Mouse (Mus musculus): ENCODE results near the gene Map6. TPM values are rescaled to one million over a fixed set of nuclear protein-coding genes. Genes with fewer than 3 reads are reported as not detected.
A peak's percentile ranks its signal among the peaks of the same experiment; 100 is the strongest.

The Map6 gene
- polyA plus RNA-seq (2015; fragmentation: Nextera tagmentation; extraction: Ambion mirVana): 1.7 and 2.1 TPM in 2 replicates

GRCm38 (mm10) chr7:99267251-99267896 lies at the start of gene Map6:
TSS of gene Map6 (plus strand) at chr7:99267447.
- no peak for ATAC-seq (ENCODE audit: low FRiP score, low TSS enrichment)
- Histone ChIP-seq H3K27me3 (ENCODE audit: insufficient read depth, low read length) (peaks cover 72% of the 10 kb centered on the region), H3K4me2 (replicated peaks; ENCODE audit: low read depth, low read length) (peak within 1 kb of the TSS; percentile 81), H3K36me3 (ENCODE audit: insufficient read depth, low read length) (no peaks in the 10 kb centered on the region), H3K9ac (replicated peaks; ENCODE audit: low read length) (peak within 1 kb of the TSS; percentile 32; the same call in 1 of the 2 replicates), H3K4me1 (ENCODE audit: insufficient read depth, low read length) (peaks cover 23% of the 10 kb centered on the region), H3K27ac (ENCODE audit: low read length) (no peak within 1 kb of the TSS), H3K4me3 (ENCODE audit: low read length) (peak within 1 kb of the TSS; percentile 53), H3K9me3 (ENCODE audit: low read length) (no peaks in the 10 kb centered on the region)
- 1% methylated on average over 34 of the region's 34 CpGs for WGBS

GRCm38 (mm10) chr7:99224225-99224624 lies 43.0 kb upstream of the Map6 start:
- H3K9ac ChIP-seq (replicated peaks; ENCODE audit: low read length): no peak overlapping the region
- no peaks in the 10 kb centered on the region for H3K4me1 ChIP-seq (ENCODE audit: insufficient read depth, low read length)
- H3K27ac ChIP-seq (ENCODE audit: low read length): peak overlapping the region; percentile 1; the same call in 1 of the 2 replicates
- WGBS: 69% methylated on average over 7 of the region's 7 CpGs
- no peak overlapping the region for H3K4me2 ChIP-seq (replicated peaks; ENCODE audit: low read depth, low read length)
- H3K9me3 ChIP-seq (ENCODE audit: low read length): no peaks in the 10 kb centered on the region
- H3K36me3 ChIP-seq (ENCODE audit: insufficient read depth, low read length): no peaks in the 10 kb centered on the region
- H3K4me3 ChIP-seq (ENCODE audit: low read length): no peak overlapping the region
- no peaks in the 10 kb centered on the region for H3K27me3 ChIP-seq (ENCODE audit: insufficient read depth, low read length)
- no peak for ATAC-seq (ENCODE audit: low FRiP score, low TSS enrichment)

DNA sequence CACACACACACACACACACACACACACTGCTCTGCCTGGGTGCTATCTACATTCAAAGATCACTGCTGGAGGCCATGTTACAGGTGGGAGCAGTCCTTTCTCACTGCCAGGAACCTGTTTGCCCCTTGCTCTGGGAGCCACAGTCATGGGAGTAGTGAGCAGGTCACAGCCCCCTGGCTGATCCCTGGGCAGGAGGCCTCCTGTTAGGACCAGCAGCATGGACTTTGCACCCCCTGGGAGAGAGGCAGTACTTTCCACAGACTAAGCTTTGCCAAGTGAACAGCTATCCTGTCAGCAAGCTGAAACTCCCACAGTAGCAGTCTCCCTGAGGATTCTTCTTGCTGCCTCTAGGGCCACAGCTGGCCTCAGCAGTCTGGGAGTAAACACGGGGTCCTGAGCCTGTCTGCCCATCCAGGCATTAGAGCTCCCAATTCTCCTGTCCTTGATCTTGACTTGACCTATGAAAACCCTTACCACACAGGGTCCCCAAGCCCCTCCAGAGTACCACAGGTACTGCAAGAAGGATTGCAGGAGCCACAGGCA lies 42.5 kb upstream of the Map6 start:
- no peak overlapping the region for H3K4me2 ChIP-seq (replicated peaks; ENCODE audit: low read depth, low read length)
- H3K27ac ChIP-seq (ENCODE audit: low read length): peak overlapping the region; percentile 51
- no peak overlapping the region for H3K4me3 ChIP-seq (ENCODE audit: low read length)
- H3K9me3 ChIP-seq (ENCODE audit: low read length): no peaks in the 10 kb centered on the region
- peak; percentile 87 for ATAC-seq (ENCODE audit: low FRiP score, low TSS enrichment)
- H3K9ac ChIP-seq (replicated peaks; ENCODE audit: low read length): no peak overlapping the region
- H3K36me3 ChIP-seq (ENCODE audit: insufficient read depth, low read length): no peaks in the 10 kb centered on the region
- no peaks in the 10 kb centered on the region for H3K27me3 ChIP-seq (ENCODE audit: insufficient read depth, low read length)
- 40% methylated on average over 1 of the region's 1 CpGs for WGBS
- no peaks in the 10 kb centered on the region for H3K4me1 ChIP-seq (ENCODE audit: insufficient read depth, low read length)

GRCm38 (mm10) chr7:99225421-99225820 lies 41.8 kb upstream of the Map6 start:
- Histone ChIP-seq H3K27ac (ENCODE audit: low read length) (no peak overlapping the region), H3K4me2 (replicated peaks; ENCODE audit: low read depth, low read length) (no peak overlapping the region), H3K9me3 (ENCODE audit: low read length) (no peaks in the 10 kb centered on the region), H3K9ac (replicated peaks; ENCODE audit: low read length) (no peak overlapping the region), H3K27me3 (ENCODE audit: insufficient read depth, low read length) (no peaks in the 10 kb centered on the region), H3K36me3 (ENCODE audit: insufficient read depth, low read length) (no peaks in the 10 kb centered on the region), H3K4me3 (ENCODE audit: low read length) (no peak overlapping the region), H3K4me1 (ENCODE audit: insufficient read depth, low read length) (no peaks in the 10 kb centered on the region)
- no peak for ATAC-seq (ENCODE audit: low FRiP score, low TSS enrichment)
- 73% methylated on average over 6 of the region's 6 CpGs for WGBS

DNA sequence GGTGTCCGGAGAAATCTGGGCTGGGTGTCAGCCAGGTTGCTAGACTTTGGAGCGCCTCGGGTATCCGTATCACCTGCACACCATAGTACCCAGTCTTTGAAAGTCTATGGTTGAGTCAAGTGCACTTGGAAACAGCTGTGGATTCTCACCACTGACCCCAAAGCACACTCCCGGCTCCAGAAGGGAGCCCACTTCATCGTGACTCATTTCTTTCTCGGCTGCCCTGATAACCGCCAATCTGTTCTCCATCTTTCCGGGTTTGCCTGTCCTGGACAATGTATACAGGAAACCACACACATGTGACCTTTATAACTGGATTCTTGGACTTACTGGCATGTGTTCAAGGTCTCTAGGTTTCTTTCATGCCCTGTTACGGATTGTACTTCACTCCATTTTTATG lies 40.6 kb upstream of the Map6 start:
- no peak for ATAC-seq (ENCODE audit: low FRiP score, low TSS enrichment)
- H3K4me2 ChIP-seq (replicated peaks; ENCODE audit: low read depth, low read length): no peak overlapping the region
- H3K9ac ChIP-seq (replicated peaks; ENCODE audit: low read length): no peak overlapping the region
- 85% methylated on average over 10 of the region's 10 CpGs for WGBS
- no peaks in the 10 kb centered on the region for H3K27me3 ChIP-seq (ENCODE audit: insufficient read depth, low read length)
- no peak overlapping the region for H3K4me3 ChIP-seq (ENCODE audit: low read length)
- H3K4me1 ChIP-seq (ENCODE audit: insufficient read depth, low read length): no peaks in the 10 kb centered on the region
- no peak overlapping the region for H3K27ac ChIP-seq (ENCODE audit: low read length)
- no peaks in the 10 kb centered on the region for H3K9me3 ChIP-seq (ENCODE audit: low read length)
- H3K36me3 ChIP-seq (ENCODE audit: insufficient read depth, low read length): no peaks in the 10 kb centered on the region

GRCm38 (mm10) chr7:99227267-99227666 lies 40.0 kb upstream of the Map6 start:
- H3K4me1 ChIP-seq (ENCODE audit: insufficient read depth, low read length): no peaks in the 10 kb centered on the region
- no peak overlapping the region for H3K27ac ChIP-seq (ENCODE audit: low read length)
- no peaks in the 10 kb centered on the region for H3K9me3 ChIP-seq (ENCODE audit: low read length)
- WGBS: 93% methylated on average over 4 of the region's 4 CpGs
- no peak for ATAC-seq (ENCODE audit: low FRiP score, low TSS enrichment)
- no peaks in the 10 kb centered on the region for H3K27me3 ChIP-seq (ENCODE audit: insufficient read depth, low read length)
- no peaks in the 10 kb centered on the region for H3K36me3 ChIP-seq (ENCODE audit: insufficient read depth, low read length)
- no peak overlapping the region for H3K4me3 ChIP-seq (ENCODE audit: low read length)
- no peak overlapping the region for H3K4me2 ChIP-seq (replicated peaks; ENCODE audit: low read depth, low read length)
- H3K9ac ChIP-seq (replicated peaks; ENCODE audit: low read length): no peak overlapping the region

- no peaks in the 10 kb centered on the region for H3K27me3 ChIP-seq (ENCODE audit: insufficient read depth, low read length)
- no peaks in the 10 kb centered on the region for H3K9me3 ChIP-seq (ENCODE audit: low read length)
- WGBS: 75% methylated on average over 8 of the region's 8 CpGs
- H3K27ac ChIP-seq (ENCODE audit: low read length): no peak overlapping the region
- no peak overlapping the region for H3K9ac ChIP-seq (replicated peaks; ENCODE audit: low read length)
- no peak for ATAC-seq (ENCODE audit: low FRiP score, low TSS enrichment)
- no peak overlapping the region for H3K4me2 ChIP-seq (replicated peaks; ENCODE audit: low read depth, low read length)
- no peaks in the 10 kb centered on the region for H3K4me1 ChIP-seq (ENCODE audit: insufficient read depth, low read length)
- H3K4me3 ChIP-seq (ENCODE audit: low read length): no peak overlapping the region
- no peaks in the 10 kb centered on the region for H3K36me3 ChIP-seq (ENCODE audit: insufficient read depth, low read length)
Observed at GRCm38 (mm10) chr7:99228825-99229224, 38.4 kb upstream of the Map6 start.

DNA sequence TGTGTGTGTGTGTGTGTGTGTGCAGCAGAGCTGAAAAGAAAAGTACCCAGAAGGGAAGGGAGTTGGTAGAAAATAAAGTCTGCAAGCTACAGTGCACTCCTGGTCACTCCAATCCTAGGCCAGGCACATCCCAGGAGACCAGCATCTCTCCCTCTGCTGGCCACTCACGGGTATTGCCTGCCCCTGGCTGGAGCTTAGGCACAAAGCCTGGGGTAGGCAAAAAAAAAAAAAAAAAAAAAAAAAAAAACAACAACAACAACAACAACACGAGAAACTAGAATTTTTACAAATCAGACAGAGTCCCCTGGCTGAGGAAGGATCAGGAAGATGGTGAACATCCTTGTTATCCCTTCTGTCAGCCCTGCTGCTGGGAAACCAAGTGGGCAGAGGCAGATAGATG lies 37.8 kb upstream of the Map6 start:
- no peak overlapping the region for H3K27ac ChIP-seq (ENCODE audit: low read length)
- no peak overlapping the region for H3K4me2 ChIP-seq (replicated peaks; ENCODE audit: low read depth, low read length)
- ATAC-seq (ENCODE audit: low FRiP score, low TSS enrichment): 0 out of 2 replicates have a peak, but pooled peaks have one; percentile 50
- H3K36me3 ChIP-seq (ENCODE audit: insufficient read depth, low read length): no peaks in the 10 kb centered on the region
- 13% methylated on average over 2 of the region's 2 CpGs for WGBS
- no peaks in the 10 kb centered on the region for H3K9me3 ChIP-seq (ENCODE audit: low read length)
- no peaks in the 10 kb centered on the region for H3K27me3 ChIP-seq (ENCODE audit: insufficient read depth, low read length)
- no peaks in the 10 kb centered on the region for H3K4me1 ChIP-seq (ENCODE audit: insufficient read depth, low read length)
- no peak overlapping the region for H3K4me3 ChIP-seq (ENCODE audit: low read length)
- no peak overlapping the region for H3K9ac ChIP-seq (replicated peaks; ENCODE audit: low read length)

GRCm38 (mm10) chr7:99230061-99230747 lies 37.0 kb upstream of the Map6 start:
- Histone ChIP-seq H3K4me3 (ENCODE audit: low read length) (no peak overlapping the region), H3K27me3 (ENCODE audit: insufficient read depth, low read length) (no peaks in the 10 kb centered on the region), H3K9ac (replicated peaks; ENCODE audit: low read length) (no peak overlapping the region), H3K4me1 (ENCODE audit: insufficient read depth, low read length) (no peaks in the 10 kb centered on the region), H3K4me2 (replicated peaks; ENCODE audit: low read depth, low read length) (no peak overlapping the region), H3K9me3 (ENCODE audit: low read length) (no peaks in the 10 kb centered on the region), H3K36me3 (ENCODE audit: insufficient read depth, low read length) (no peaks in the 10 kb centered on the region), H3K27ac (ENCODE audit: low read length) (no peak overlapping the region; the same call in 1 of the 2 replicates)
- WGBS: 63% methylated on average over 7 of the region's 7 CpGs
- ATAC-seq (ENCODE audit: low FRiP score, low TSS enrichment): peak; percentile 79

GRCm38 (mm10) chr7:99232571-99232970 lies 34.7 kb upstream of the Map6 start:
- Histone ChIP-seq H3K27ac (ENCODE audit: low read length) (no peak overlapping the region), H3K9ac (replicated peaks; ENCODE audit: low read length) (no peak overlapping the region), H3K27me3 (ENCODE audit: insufficient read depth, low read length) (no peaks in the 10 kb centered on the region), H3K4me3 (ENCODE audit: low read length) (no peak overlapping the region), H3K4me2 (replicated peaks; ENCODE audit: low read depth, low read length) (no peak overlapping the region), H3K9me3 (ENCODE audit: low read length) (no peaks in the 10 kb centered on the region), H3K4me1 (ENCODE audit: insufficient read depth, low read length) (0 out of 2 replicates have a peak, but pooled peaks cover 3% of the 10 kb centered on the region), H3K36me3 (ENCODE audit: insufficient read depth, low read length) (no peaks in the 10 kb centered on the region)
- WGBS: 64% methylated on average over 6 of the region's 6 CpGs
- ATAC-seq (ENCODE audit: low FRiP score, low TSS enrichment): no peak

Measured in kidney, embryonic 16.5 days (tissue).